Mouse (Mus musculus): ENCODE results near the gene Zfp969.
"Not testable (repeated sequence)": the region's sequence is repeated elsewhere in the genome, so short reads cannot be mapped to it uniquely, and the experiment has no call there.

DNA sequence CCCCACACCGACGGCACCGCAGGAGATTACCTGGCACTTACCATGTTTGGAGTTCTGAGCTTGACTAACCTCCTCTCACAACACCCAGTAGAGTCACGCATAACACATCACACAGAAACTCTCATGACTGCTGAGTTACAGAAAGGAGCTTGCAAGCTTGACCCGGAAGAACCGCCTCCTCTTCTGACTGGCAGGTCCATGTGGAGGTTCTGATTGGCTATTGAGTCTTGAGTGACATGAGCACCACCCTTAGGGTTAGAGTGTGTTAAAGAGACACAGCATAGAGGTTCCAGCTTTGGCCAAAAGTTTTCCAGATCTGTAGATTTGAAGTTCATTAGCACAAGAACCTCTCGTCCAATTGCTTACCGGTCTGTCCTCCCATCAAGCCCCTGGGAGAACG lies at the start of gene Zfp969:
- not testable (repeated sequence) for TF ChIP-seq CTCF (IDR thresholded peaks at IDR 0.05; ENCODE audit: extremely low read depth, insufficient read length, insufficient replicate concordance, low read depth, low read length); POLR2A (IDR thresholded peaks at IDR 0.05; ENCODE audit: low read depth, low read length)

Data from small intestine, adult 2 months (tissue).